ENCODE assay signal across 9 mouse cellular contexts in the genomic region with DNA sequence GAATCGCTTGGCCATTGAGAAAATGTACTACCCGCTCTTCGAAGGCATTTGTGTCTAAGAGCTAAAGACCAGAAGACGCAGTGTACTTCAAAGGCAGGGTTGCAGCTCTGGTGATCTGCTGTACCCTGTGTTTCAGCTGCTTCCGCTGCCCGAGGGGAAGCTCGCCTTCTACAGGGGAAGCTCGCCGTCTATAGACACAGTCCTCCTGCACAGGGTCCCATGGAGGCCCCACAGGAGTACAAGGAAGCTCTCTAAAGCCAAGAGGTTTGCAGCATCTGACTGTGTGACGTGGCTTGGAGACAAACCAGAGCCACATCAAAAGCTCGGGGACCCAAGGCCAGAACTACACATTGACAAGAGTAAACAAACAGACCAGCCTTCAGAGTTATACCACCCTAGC.
DNase-seq lines count a peak whose midpoint lies in the region; ATAC-seq and TF ChIP-seq lines count a peak whose summit lies in the region.
"Had no signal": no experiment of that assay in that cellular context is flagged by ENCODE, and none has a peak within 500 bp of the region (broad histone marks: within the 10 kb centered on the region; RNA-seq: fewer than 3 reads in every experiment).

No protein-coding gene starts in this region.

- peak overlapping the region; percentile 52 for H3K4me3 ChIP-seq in E14TG2a.4 (replicated peaks; ENCODE audit: low read length)
- H3K4me3 ChIP-seq in heart, embryonic 11.5 days (ENCODE audit: low read depth, low read length): no peak overlapping the region
- no peak overlapping the region for H3K4me3 ChIP-seq in limb, embryonic 12.5 days (replicated peaks)
- H3K4me3 ChIP-seq in neural tube, embryonic 15.5 days (replicated peaks): no peak overlapping the region
- H3K4me3 ChIP-seq: erythroblast, embryonic 14.5 days had no signal

- H3K9ac ChIP-seq in heart, embryonic 11.5 days (ENCODE audit: low read depth, low read length): no peak overlapping the region
- no peak overlapping the region for H3K9ac ChIP-seq in limb, embryonic 12.5 days (replicated peaks)
- no peak overlapping the region for H3K9ac ChIP-seq in neural tube, embryonic 15.5 days (replicated peaks)

- no peaks in the 10 kb centered on the region for H3K36me3 ChIP-seq in E14TG2a.4 (ENCODE audit: insufficient read depth, low read length)
- H3K36me3 ChIP-seq in heart, embryonic 11.5 days (ENCODE audit: control insufficient read depth, insufficient read depth, low read length): no peaks in the 10 kb centered on the region
- no peaks in the 10 kb centered on the region for H3K36me3 ChIP-seq in limb, embryonic 12.5 days
- H3K36me3 ChIP-seq in neural tube, embryonic 15.5 days: no peaks in the 10 kb centered on the region

- DNase-seq in adrenal gland, adult (ENCODE audit: inconsistent age in 2 of 2, low spot score in 1 of 2): peak; percentile 34 to 61
- no peak for DNase-seq in adrenal gland, postnatal 4 days (ENCODE audit: low spot score in 2 of 2)
- DNase-seq in layer of hippocampus, adult 9-11 months: no peak
- no peak for DNase-seq in spleen, postnatal 4 days (ENCODE audit: low spot score in 2 of 2)

- H3K27me3 ChIP-seq in E14TG2a.4 (ENCODE audit: insufficient read depth, low read length): 0 out of 2 replicates have a peak, but pooled peaks cover 6% of the 10 kb centered on the region
- no peaks in the 10 kb centered on the region for H3K27me3 ChIP-seq in heart, embryonic 11.5 days (ENCODE audit: control insufficient read depth, insufficient read depth, low read length)
- H3K27me3 ChIP-seq in limb, embryonic 12.5 days: no peaks in the 10 kb centered on the region
- H3K27me3 ChIP-seq in neural tube, embryonic 15.5 days (replicated peaks): no peaks in the 10 kb centered on the region

- WGBS in heart, embryonic 11.5 days (ENCODE audit: insufficient replicate concordance): 31% methylated on average over 11 of the region's 11 CpGs
- WGBS in limb, embryonic 12.5 days: 18% methylated on average over 11 of the region's 11 CpGs
- WGBS in neural tube, embryonic 15.5 days: 66% methylated on average over 11 of the region's 11 CpGs

- peak overlapping the region; percentile 36 for H3K4me2 ChIP-seq in heart, embryonic 11.5 days
- peak overlapping the region; percentile 37 for H3K4me2 ChIP-seq in limb, embryonic 12.5 days
- no peak overlapping the region for H3K4me2 ChIP-seq in neural tube, embryonic 15.5 days

- no peak for TF ChIP-seq CTCF in E14TG2a.4 (conservative IDR thresholded peaks at IDR 0.05; ENCODE audit: low read length)

- H3K4me1 ChIP-seq in E14TG2a.4 (replicated peaks; ENCODE audit: low read depth, low read length): peaks cover 25% of the 10 kb centered on the region
- peaks cover 10% of the 10 kb centered on the region for H3K4me1 ChIP-seq in heart, embryonic 11.5 days (ENCODE audit: control insufficient read depth, insufficient read depth, low read length)
- H3K4me1 ChIP-seq in limb, embryonic 12.5 days (replicated peaks): peaks cover 23% of the 10 kb centered on the region
- H3K4me1 ChIP-seq in neural tube, embryonic 15.5 days: peaks cover 6% of the 10 kb centered on the region

- H3K27ac ChIP-seq in heart, embryonic 11.5 days (ENCODE audit: low read depth, low read length): peak overlapping the region; percentile 83
- H3K27ac ChIP-seq in limb, embryonic 12.5 days: peak overlapping the region; percentile 91
- peak overlapping the region; percentile 28 for H3K27ac ChIP-seq in neural tube, embryonic 15.5 days (replicated peaks)

- no peak for ATAC-seq in heart, embryonic 11.5 days (replicated peaks; ENCODE audit: insufficient number of reproducible peaks, low FRiP score, low TSS enrichment)
- ATAC-seq in limb, embryonic 12.5 days (ENCODE audit: insufficient number of reproducible peaks, insufficient read depth, low FRiP score, low TSS enrichment, low read depth): no peak
- no peak for ATAC-seq in neural tube, embryonic 15.5 days (ENCODE audit: low FRiP score)

- no peaks in the 10 kb centered on the region for H3K9me3 ChIP-seq in E14TG2a.4 (ENCODE audit: low read length)
- 0 out of 2 replicates have a peak, but pooled peaks cover 8% of the 10 kb centered on the region for H3K9me3 ChIP-seq in heart, embryonic 11.5 days (replicated peaks; ENCODE audit: control insufficient read depth, low read length)
- H3K9me3 ChIP-seq in limb, embryonic 12.5 days: peaks cover 21% of the 10 kb centered on the region
- H3K9me3 ChIP-seq in neural tube, embryonic 15.5 days (replicated peaks): peaks cover 4% of the 10 kb centered on the region; the same call in 1 of the 2 replicates

Comparison
In these comparisons a context has a peak if more than half of its experiments do, and no peak if none do; other contexts are left out.
1. DNase-seq: peak in adrenal gland, adult (2 of 2); none in adrenal gland, postnatal 4 days (0 of 2), layer of hippocampus, adult 9-11 months (single experiment) and spleen, postnatal 4 days (0 of 2).
2. H3K27ac ChIP-seq: peak in every context shown above with its lines; median percentile 91 in limb, embryonic 12.5 days; 83 in heart, embryonic 11.5 days; 28 in neural tube, embryonic 15.5 days.